Mouse (Mus musculus): ENCODE measurements at regions not wholly inside any gene's neighbourhood (a gene's known extent, or its start where the extent isn't known, plus 50 kb on each side); places are given as distances from the start of the nearest gene placed in this dataset.

GRCm38 (mm10) chr3:149217916-149218803 lies 227.8 kb upstream of the Adgrl2 start:
- no peak for DNase-seq

GRCm38 (mm10) chr3:149216759-149217400 lies 226.5 kb upstream of the Adgrl2 start:
- DNase-seq, result no peak

GRCm38 (mm10) chr3:149215691-149216090 lies 225.3 kb upstream of the Adgrl2 start:
- DNase-seq, result no peak

DNA sequence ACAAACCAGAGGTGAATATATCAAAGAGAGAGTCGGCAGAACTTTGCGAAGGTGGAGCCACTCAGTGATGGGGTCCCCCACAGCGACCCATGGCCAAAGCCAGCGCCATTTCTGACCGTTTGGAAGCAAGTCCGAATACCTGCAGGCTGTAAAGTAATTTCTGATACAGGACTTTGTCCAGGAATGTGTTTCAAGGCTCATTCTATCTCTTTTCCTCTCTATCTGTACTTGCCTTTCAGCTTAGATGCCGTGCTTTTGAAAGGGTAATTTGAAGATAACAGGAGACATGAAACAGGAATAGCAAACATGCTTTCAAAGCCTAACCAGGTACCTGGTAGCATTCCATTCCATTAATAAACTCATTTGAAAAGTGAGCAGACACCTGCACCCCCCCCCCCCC lies 221.6 kb upstream of the Adgrl2 start:
- DNase-seq, result no peak

DNA sequence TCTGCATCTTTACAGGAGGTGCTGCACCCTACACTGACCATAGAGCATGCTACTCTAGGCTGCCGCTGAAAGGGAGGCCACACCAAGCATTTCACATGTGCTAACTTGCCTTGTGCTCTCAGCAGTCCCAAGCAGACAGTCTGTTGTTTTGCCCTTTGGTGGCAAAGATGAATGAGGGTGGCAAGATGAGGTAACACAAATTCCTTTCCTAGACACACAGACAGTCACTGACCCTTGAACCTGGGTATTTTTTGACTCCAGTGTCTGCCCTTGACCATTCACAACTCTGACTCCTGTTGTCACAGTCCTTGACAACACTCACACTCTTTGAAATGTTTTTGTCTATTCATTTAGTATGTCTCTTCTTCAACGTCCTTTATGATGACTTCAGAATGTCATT lies 218.9 kb upstream of the Adgrl2 start:
- DNase-seq, result no peak

DNA sequence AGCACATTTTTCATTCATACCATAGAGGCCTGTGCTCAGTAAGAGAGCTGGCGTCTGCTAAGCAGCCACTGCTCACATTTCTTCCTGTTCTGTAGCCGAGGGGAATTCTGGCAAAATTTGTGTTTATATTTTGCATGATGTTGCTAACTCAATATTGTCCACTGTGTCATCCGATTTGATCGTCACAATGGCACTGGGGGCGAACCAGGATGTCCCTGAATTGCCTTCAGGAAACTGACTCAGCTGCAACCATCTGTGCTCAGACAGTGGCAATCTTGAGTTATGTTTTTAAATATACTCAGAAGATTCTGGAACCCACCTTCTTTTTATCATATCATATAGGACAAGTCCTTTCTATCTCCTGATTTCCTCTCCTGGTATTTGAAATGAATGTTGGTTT lies 213.1 kb upstream of the Adgrl2 start:
- no peak for DNase-seq

DNA sequence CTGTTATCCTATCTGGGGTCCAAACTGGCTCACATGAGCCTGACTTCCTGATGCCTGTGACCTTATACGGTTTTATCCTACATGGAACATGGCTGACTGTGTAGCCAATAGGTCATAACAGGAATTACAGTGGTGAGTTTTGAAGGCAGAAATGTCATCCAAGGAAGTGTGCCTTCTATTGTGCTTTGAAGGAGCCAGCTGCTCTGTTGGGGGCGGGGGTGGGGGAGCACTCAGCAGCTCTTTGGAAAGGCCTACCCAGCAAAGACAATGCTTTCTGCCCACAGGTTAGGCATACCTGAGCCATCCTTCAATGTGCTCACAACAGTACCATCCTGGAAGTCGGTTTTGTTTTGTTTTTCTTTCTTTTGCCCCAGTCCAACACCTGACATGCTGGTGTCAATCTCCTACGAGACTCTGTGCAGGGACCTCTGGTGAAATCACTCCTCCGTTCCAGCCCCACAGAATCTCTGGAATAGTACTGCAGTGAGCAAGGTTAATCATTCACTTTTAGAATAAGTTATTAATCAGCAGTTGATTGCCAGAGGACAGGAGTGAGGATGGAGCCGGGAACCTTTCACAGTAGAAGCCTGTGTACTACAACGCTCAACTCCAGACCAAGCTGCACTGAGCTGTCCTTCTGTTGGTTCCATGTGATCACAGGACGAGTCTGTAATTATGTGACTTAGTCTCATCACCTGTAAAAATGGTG lies 206.3 kb upstream of the Adgrl2 start:
- no peak for DNase-seq

DNA sequence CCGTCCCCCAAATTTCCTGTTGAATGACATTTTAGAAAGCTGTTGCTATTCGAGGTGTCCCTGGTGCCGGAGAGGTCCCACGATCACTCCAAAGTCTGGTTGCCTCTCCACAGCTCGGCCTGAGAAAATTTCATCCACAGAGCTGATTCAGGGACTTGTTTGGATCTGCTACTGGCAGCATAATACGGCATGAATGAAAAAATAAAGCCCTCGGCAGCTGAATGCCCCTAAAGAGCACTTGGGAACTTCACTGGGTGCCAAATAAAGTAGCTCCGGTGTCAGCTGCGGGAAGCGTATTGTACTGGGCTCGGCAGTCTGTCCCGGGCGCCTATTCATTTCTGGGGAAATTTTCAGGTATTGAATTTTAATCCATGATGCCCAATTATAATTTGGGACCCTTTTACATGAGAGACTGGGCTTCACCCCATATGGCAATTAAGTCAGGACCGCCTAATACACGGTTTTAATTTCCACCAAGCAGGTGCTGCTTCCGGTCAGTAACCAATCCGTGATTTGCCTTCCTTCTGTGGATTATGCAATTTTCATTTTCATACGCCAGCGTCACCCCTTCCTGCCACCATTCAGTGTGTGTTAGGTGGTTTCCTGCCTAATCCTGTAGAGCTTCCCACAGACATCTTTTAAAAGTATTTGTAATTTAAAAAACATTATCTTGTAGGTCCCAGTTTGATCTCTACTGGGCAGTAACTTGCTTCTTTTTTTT lies 200.7 kb upstream of the Adgrl2 start:
- DNase-seq, result no peak

- DNase-seq, result no peak
Observed at GRCm38 (mm10) chr3:149184136-149184551, 193.8 kb upstream of the Adgrl2 start.

DNA sequence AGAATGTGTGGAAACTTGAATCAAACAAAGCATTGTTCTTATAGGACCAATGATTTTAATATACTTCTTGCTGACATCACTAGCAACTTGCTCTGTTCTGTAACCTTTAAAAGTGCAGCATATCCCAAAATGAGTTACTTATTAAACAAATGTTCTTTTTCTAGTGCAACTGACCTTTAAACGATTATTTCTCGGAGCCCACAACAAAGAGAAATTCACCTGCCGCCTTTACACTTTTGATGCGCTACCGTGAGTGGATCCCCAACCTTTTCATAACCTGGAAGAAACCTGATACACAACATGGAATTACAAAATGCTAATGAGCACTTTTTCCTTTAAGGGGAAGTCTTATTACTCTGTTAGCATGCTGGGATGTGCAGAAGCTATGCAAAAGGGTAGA lies 191.7 kb upstream of the Adgrl2 start:
- DNase-seq, result no peak

GRCm38 (mm10) chr3:149180129-149180528 lies 189.8 kb upstream of the Adgrl2 start:
- no peak for DNase-seq

DNA sequence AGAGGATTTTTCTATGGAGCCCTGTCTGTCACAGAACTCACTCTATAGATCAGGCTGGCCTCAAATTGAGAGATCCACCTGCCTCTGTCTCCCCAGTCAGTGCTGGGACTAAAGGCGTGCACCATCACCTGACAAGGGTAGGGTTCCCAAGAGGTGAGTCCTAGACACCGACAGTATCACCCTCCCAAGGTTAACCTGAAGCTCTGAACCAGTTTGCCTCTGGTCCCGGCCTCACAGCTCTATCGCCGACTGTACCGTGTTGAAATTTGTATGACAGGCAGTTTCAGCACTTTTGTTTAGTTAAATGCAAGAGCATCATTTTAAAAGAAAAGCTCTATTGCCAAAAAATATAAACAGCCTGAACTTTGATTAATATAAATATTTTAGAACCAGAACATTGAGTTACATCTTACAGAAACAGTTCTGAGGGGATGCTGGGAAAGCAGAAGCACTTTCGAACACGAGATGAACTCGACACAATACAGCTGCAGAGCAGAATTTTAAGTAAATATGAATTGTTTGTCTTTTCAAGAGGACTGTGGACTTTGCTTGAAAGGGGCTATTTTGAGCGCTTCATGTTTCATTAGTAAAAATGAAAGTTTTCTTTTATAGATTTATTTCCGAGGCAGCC lies 189.2 kb upstream of the Adgrl2 start:
- DNase-seq, result no peak

DNA sequence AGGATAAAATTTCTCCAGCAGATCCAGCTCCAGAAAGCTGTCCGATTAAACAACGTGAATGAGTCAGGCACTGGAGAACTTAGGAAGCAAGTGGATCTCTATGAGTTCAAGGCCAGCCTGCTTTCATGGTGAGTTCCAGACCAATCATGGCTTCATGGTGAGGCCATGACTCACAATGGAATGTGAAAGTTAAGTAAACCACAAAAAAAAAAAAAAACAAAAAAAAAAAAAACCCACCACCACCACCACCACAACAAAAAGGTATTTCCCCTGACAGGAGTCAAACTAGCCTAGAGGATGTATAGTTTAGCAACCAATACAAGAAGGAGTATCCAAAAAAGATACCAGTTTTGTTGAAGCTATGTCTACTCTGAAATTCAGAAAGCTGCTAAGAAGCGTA lies 188.5 kb upstream of the Adgrl2 start:
- DNase-seq, result no peak

DNA sequence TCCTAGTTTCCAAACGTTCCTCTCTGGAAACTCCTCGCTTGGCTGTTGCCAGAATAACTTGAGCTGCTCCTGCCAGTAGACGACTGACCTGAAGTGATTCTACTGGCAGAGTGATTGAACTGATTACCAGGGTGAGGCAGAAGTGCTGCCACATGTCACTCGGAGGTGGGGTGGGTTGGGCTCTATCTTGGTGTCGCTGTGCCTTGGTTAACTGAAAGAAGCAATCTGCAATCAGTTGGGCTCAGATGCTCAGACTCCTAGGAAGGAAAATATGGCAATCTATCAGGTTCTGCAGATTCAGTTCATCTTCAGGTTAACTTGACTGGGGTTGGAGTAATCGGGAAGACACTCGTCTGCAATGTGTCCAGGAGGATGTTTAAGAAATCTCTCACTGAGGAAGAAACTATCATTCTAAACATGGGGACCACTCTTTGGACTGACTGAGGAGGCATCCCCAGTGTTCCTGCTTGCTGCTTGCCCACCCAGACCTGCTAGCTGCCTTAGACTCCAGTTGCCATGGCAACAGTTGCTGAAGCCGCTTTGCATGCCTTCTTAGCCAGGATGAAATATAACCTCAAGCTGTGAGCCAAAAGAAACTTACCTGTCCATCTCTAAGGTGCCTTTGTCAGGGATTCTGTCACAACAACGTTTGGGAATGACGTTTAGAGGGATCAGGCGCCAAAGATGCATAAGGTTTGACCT lies 184.5 kb upstream of the Adgrl2 start:
- no peak for DNase-seq

- DNase-seq, result no peak
Observed at GRCm38 (mm10) chr3:149173537-149173936, 183.2 kb upstream of the Adgrl2 start.

GRCm38 (mm10) chr3:149171766-149172165 lies 181.4 kb upstream of the Adgrl2 start:
- no peak for DNase-seq

DNA sequence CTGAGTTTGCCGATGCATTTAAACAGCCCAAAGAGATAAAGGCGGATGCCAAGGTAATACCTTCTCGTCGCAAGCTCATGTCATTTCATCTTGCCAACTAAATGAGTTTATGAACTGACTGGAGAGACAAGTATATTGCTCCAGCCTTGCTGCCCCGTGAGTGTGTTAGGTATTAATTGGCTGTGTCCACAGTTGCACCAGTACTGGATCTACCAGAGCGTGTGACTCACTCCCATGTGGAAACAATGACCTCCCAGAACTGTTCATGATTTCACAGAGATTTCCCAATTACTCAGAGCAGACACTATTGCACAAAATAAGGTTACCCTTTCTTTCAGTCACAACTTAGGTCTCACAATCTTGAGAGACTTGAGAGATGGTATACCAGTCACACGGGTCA lies 179.8 kb upstream of the Adgrl2 start:
- no peak for DNase-seq

DNA sequence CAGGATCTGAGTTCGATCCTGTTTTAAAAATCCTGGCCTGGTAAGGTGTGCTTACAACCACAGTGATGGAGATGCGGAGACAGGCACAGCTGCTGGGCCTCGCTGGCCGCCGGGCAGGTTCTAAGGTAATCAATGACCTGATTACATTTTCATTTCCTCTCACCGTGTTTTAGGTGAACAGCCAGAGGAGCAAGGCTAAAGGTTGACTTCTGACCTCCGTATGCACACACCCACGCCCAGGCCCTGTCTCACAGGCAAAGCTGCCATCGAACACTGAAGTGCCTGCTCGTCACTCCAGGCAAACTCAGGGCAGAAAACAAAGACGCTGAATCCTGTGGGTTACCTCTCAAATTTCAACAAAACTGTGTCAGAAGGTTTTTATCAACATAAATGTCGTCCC lies 179.1 kb upstream of the Adgrl2 start:
- no peak for DNase-seq

GRCm38 (mm10) chr3:149167997-149168396 lies 177.6 kb upstream of the Adgrl2 start:
- no peak for DNase-seq

DNA sequence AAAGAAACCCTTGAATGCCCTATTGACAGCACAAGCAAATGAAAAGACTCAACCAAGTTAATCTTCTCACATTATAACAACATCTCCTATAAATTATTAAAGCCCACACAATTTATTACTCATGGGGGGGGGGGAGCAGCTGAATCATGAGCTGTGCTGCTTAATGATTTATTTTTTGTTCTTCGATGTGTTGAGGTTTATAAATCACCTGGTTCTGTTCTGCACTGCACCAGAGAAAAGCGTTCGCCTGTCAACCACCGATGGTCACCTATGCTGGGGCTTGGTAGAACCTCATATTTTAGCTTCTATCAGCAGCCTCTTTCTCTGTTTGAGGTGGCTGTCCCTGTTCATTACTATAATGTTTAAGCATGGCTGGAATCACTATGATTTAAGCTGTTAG lies 174.4 kb upstream of the Adgrl2 start:
- no peak for DNase-seq

DNA sequence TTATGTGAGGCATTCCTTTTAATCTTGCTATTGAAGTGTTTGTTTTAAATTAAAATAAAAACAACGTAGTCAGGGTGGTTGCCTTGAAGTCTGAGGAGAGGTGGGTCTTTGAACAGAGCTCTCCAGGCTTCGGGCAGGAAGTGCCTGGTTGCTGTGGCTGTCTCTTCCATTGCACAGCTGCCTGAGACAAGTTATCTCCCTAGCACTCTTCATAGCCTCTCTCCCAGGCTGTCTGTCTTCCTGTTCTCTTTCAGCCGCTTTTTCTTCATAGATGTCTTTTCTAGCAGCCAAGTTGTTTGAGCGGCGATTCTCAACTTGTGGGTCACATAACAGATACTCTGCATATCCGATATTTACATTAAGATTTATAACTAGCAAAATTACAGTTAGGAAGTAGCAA lies 173.2 kb upstream of the Adgrl2 start:
- DNase-seq, result no peak

DNA sequence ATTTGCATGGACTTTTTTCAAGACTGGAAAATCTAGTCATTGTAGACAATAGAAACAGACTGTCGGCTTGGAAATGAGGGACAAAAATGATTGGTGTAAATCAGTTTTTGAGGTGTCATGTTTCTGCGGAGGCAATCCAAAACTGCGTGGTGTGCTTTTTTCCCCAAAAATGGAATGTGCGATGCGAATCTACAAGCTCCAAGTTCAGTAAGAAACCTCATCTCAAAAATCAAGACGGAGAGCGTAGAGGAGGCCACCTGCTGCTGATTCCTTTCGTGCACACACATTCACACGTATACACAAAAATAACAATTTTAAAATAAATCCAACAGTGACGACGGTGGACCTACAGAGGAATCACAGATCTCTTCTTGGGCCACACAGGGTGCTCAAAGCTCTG lies 170.5 kb upstream of the Adgrl2 start:
- DNase-seq, result no peak

All from cerebellum, adult 18-20 months (tissue).